Mouse (Mus musculus): ENCODE measurements around the gene Csf1. TPM values are rescaled to one million over a fixed set of nuclear protein-coding genes. Genes with fewer than 3 reads are reported as not detected.
"Not testable (repeated sequence)": the region's sequence is repeated elsewhere in the genome, so short reads cannot be mapped to it uniquely, and the experiment has no call there.

Csf1 gene
- polyA plus RNA-seq, 1 experiment = 14.5 TPM

DNA sequence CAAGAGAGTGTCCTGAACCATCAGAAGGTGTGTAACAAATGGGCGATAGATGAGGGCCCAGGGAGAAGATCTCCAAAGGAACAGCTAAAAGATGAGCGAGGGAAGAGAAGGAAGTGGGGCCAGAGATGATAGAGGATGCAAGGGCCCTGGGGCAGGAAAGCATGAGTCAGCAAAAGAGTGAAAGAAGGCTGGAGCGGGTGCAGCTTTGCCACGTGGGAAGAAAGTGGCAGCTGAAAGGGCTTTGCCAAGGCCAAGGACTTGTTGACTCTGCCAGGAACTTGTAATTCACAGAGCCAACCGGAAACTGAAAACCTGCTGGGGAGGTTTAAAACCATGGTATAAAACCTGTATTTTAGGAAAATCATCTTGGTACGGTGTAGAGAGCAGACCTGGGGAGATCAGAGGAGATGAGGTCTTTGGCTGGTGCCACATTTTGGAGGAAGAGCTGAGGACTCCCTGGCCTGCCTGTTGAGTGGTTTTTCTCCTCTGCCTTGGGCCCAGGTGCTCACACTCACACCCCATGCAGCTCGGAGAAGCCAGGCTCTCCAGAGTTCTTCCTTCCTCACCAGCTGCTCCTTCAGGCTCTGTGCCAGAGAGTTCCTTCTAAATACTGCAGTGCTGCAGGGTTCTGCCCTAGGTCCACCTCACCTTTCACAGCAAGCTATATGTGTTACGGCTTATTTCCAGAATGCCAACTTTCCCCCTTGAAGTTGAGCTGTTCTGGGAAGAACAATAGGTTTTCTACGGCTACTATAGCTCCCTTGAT, 9.3 kb downstream of the Csf1 start:
- DNase-seq (ENCODE audit: extremely low spot score in 1 of 2, low spot score in 1 of 2) = no peak

DNA sequence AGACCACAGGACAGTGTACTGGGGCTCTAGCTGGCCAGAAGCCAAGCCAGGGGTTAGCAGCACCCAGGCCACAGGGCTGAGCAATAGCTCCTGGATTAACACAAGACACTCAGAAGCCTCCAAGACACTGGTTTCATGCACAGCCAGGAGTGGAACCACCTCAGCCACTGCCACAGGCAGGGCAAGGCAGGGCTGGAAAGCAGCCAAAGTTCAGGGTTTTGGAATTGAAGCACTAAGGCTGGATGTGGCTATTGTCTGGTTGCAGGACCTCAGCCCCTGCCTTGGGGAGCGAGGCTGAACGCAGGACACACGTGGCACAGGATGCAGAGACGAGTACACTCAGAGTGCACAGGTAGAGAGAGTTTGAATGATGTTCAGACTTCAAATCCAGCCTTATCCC, 10.8 kb downstream of the Csf1 start:
- no peak for DNase-seq (ENCODE audit: extremely low spot score in 1 of 2, low spot score in 1 of 2)

DNA sequence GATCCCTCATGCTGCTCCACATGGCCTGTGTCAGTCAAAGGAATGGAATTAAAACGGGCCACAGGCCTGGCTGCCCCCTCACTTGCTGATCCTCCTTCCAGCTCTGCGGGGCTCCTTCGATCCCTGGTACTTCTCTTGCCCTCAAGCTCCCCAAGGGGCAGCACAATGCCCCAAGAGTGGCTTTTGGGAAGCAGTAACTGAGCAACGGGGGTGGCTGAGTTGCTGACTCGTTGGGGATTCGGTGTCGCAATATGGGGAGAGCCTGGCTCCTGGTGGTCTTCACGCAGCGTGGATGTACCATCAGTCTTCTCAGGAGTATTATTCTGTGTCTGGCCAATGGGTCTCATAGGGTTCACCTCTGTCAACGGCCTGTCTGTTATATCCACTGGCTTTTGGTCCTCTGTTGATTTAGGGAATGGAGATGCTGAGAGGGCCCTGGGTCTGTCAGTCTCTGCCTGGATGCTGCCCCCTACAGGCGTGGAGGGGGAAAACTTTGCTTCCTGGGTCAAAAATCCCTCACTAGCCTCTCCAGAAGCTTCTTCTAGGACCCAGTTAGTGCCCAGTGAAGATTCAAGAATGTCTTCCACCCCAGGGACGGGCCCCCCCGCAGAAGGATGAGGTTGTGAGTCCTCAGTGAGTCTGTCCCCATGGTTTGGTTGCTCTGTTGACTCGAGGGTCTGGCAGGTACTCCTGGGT, 11.9 kb downstream of the Csf1 start:
- DNase-seq (ENCODE audit: extremely low spot score in 1 of 2, low spot score in 1 of 2) = no peak

- DNase-seq (ENCODE audit: extremely low spot score in 1 of 2, low spot score in 1 of 2) = no peak
Measured at GRCm38 (mm10) chr3:107746026-107746425, 14.2 kb downstream of the Csf1 start.

DNA sequence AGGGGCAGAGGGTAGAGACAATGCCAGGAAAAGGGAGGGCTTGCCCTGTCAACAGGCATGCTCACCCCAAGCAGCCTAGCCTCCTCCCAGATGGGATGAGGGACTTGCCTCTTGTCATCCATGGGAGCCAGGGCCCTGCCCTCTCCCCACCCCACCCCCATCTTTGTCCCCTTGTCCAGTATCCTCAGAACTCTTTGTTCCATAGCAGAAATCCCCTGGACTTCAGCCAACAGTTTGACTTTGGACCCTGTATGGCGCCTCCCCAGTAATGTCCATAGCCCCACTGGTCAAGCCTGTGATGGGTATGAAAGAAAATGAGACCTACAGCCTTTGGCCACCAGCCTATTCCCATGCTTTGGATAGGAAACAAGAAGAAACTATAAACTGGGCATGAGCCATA, 16.6 kb downstream of the Csf1 start:
- no peak for DNase-seq (ENCODE audit: extremely low spot score in 1 of 2, low spot score in 1 of 2)

GRCm38 (mm10) chr3:107743107-107743506, 17.2 kb downstream of the Csf1 start:
- DNase-seq (ENCODE audit: extremely low spot score in 1 of 2, low spot score in 1 of 2) = no peak

- no peak for DNase-seq (ENCODE audit: extremely low spot score in 1 of 2, low spot score in 1 of 2)
Measured at GRCm38 (mm10) chr3:107742071-107742710, 18.1 kb downstream of the Csf1 start.

DNA sequence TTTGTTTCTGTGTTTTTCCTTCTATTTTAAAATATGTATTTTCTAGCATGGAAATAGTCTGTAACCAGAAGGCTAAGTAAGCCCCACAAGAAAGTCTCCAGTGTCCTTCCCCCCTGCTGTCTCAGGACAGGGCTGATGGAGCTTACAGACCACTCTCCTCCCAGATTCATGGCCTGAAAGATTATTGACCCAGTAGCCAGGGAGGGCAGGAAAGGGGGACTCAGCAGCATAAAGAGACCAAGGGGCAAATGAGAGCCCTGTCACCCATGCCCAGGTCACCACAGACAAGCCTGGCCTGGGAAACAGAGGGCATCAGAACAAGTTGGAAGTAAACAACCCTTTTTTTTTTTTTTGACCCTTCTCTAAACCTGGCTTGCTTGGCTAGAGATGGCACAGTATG, 18.9 kb downstream of the Csf1 start:
- no peak for DNase-seq (ENCODE audit: extremely low spot score in 1 of 2, low spot score in 1 of 2)

DNA sequence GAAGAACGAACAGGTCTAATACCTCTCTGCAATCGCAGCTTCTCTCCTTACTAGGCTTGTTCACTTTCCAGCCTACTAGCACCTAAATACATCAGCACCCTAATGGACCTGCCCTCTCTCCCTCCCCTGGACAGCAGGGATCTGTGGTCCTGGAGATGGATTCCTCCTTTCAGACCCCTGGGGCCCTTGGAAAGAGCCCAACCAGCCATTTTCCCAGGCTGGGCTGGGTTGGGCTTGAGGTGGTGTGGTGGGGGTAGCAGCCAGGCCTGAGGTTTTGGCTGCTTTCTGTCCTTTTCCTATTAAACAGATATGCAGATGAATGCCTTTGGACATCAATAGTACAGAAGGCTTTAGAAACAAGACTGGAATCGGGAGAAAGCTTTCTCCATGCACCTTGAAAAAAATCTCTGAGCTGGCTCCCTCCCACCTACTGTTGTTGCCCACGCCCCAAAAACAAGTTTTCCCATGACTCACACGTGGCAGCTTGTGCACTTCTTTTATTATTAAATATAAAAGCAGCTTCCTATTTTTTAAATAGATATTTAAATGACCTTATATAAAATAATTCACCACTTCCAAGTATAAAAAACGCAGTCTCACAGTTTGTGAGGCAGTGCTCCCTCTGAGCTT, 19.6 kb downstream of the Csf1 start:
- DNase-seq (ENCODE audit: extremely low spot score in 1 of 2, low spot score in 1 of 2) = peak in 1 of 2 experiments; percentile 73

GRCm38 (mm10) chr3:107739966-107740365, 20.3 kb downstream of the Csf1 start:
- no peak for DNase-seq (ENCODE audit: extremely low spot score in 1 of 2, low spot score in 1 of 2)

GRCm38 (mm10) chr3:107739456-107739855, 20.8 kb downstream of the Csf1 start:
- DNase-seq (ENCODE audit: extremely low spot score in 1 of 2, low spot score in 1 of 2) = no peak

DNA sequence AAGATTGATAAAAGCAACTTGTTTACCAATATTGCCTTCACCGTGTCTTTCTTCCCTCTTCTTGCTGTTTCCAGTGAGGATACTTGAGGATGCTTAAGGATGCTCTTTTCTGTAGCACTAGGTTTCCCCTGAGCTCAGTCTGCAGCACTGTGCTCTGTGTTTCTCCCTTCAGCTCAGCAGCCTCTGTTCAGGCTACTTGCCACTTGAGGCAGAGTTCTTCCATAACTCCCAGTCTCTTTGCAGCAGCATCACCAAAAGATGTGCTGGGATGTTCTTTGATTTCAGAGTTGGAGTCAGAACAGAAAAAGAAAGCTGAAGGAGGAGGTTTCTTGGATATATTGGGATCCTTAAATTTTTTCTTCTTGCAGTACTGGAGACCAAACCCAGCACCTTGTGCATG, 21.6 kb downstream of the Csf1 start:
- DNase-seq (ENCODE audit: extremely low spot score in 1 of 2, low spot score in 1 of 2) = peak in 1 of 2 experiments; percentile 65

DNA sequence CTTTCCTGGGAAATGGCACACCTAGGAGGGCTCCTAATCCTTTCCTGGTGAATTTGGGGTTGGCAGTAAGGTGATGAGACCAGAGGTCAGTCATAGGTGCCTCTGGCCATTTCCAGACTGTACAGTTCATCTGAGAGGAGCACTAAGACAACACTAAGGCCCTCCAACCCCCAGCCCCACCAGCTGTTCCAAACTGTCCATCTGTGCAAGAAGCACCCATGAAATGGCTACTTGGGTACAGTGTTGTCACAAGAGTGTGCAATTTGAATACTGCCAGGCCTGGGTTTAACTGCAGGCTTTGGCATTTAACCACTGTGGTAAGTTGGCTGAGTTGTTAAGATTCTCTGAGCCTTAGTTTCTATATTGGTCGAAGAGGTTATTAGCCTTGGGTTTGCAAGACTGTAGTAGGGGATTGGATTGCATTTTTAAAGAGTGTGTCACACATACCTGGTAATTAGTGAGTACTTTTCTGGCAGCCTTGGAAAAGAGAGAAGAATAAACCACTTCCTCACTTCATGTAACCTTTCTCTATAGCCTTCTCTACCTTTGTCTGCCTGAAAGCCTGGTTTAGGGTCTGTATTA, 22.6 kb downstream of the Csf1 start:
- no peak for DNase-seq (ENCODE audit: extremely low spot score in 1 of 2, low spot score in 1 of 2)

DNA sequence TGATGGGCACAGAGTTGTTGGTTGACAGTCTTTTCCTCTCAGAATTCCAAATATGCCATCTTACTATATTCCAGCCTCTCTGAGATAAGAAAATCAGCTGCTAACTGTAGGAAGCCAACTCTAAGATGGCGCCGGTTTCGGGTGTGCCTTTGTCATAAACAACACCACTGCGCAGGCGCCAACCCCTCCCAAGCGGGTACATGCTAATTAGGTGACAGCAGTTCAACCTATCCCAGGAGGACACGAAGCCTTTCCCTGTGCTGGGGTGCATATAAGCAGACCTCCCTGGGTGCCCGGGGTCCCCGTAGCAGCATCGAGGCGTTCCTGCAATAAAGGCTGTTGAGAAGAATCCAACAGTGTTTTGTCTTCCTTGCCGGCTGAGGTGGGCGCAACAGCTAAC, 24.6 kb downstream of the Csf1 start:
- not testable (repeated sequence) for DNase-seq (ENCODE audit: extremely low spot score in 1 of 2, low spot score in 1 of 2)

DNA sequence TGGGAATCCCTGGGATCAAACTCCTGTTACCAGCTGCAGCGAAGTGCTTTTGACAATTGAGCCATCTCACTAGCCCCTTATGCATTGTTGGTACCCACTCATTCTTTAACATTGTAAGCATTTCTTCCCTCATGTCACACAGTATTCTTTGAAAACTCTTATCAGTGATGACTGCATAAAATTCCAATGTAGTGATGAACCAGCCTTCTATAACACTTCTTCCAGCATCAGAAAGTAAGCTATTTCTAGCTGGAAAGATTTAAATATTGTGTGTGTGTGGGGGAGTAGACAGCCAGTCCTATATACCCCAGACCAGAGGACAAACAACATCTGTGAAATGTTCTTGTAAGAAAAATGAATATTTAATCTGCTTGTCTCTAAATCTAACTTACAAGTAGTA, 26.9 kb downstream of the Csf1 start:
- DNase-seq (ENCODE audit: extremely low spot score in 1 of 2, low spot score in 1 of 2) = no peak

- DNase-seq (ENCODE audit: extremely low spot score in 1 of 2, low spot score in 1 of 2) = no peak
Measured at GRCm38 (mm10) chr3:107730236-107730635, 30.0 kb downstream of the Csf1 start.

- DNase-seq (ENCODE audit: extremely low spot score in 1 of 2, low spot score in 1 of 2) = no peak
Measured at GRCm38 (mm10) chr3:107728509-107728908, 31.8 kb downstream of the Csf1 start.

DNA sequence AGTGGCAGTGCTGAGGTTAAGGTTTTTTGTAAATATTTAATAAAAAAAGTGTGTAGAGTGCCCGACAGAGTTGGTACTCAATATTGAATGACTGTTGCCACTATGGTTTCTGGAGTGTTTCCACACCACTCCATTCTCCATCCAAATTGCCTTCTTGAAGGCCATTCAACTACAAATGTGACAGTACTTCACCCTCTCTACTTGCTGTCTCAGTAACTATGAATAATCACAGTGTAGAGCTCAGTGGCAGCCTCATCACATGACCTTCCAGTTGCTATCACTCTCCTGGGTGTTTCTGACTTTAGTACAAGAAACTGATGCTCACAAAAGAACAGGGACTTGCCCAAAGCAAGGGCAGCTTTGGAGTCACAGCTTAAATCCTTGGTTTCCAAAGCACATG, 44.3 kb downstream of the Csf1 start:
- no peak for DNase-seq (ENCODE audit: extremely low spot score in 1 of 2, low spot score in 1 of 2)

DNA sequence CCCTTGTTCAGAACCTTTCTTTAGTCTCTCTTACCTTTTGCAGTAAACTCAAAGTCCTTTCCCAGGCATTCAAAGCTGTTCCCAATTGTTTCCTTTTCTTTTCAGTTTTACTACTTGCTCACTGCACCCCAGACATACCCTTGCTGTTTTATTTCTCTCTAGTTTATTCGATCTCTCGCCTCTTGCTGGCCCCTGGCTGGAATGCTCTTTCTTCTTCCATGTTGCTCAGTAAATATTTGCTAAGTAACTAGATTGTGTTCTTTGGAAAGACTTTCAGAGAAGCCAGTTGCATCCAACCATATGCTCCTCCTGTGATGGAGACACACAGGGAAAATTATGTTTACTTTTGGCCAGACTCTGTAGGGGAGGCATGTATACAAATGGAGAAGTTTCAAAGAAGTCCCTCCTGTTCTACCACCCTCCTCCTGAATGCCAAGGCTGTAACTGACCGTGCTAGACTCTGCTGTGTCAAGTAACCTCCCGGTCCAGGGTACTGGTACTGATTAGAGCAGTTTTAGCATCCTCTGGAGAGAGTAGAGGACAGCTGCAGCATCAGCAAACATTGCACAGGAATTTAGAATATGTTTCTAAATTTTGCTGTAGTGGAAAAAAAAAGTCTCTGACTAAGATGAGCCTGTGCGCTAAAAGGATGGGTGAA, 45.9 kb downstream of the Csf1 start:
- no peak for DNase-seq (ENCODE audit: extremely low spot score in 1 of 2, low spot score in 1 of 2)

- DNase-seq (ENCODE audit: extremely low spot score in 1 of 2, low spot score in 1 of 2) = no peak
Measured at GRCm38 (mm10) chr3:107712081-107712480, 48.2 kb downstream of the Csf1 start.
